Mouse (Mus musculus): ENCODE data around the gene Plekha6.

DNA sequence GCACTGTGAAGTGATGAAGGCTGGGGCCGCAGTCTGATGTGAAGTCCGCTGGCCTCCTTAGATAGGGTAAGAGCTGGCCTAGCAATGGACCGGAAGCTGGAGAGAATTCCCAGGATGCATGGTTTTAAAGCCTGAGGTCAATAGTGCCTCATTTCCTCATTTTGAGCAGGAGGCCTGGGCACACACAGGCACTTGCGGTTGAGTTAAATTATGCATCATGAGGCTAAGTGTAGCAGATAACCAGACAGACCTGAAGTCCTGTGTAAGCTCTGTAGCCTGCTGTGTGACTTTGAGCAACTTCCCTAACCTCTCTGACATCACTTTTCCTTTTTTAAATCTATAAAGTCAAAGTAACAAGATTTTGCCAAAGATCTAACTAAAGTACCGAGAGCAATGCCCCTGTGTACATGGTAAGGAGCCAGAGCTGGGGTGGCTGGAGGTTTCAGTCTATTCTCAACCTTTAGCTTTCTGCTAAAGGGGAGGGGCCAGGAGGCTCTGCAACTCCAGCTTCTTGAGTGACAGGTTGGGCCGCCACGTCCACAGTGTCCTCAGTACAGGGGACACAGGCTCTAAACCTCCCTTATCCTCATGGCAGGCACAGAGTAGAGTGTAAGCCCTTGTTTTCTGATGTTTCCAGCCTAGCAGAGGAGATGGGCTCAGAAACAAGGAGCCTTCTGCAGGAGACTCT is 50.8 kb downstream of the Plekha6 start:
- no peak for TF ChIP-seq CHD2 (IDR thresholded peaks at IDR 0.05; ENCODE audit: low read depth, low read length)
- no peak for TF ChIP-seq ZC3H11A (IDR thresholded peaks at IDR 0.05; ENCODE audit: borderline replicate concordance, low read depth, low read length)
- no peak for TF ChIP-seq MAFK (IDR thresholded peaks at IDR 0.05; ENCODE audit: insufficient read depth, low read depth, low read length)
- TF ChIP-seq ZNF384 (IDR thresholded peaks at IDR 0.05; ENCODE audit: low read depth, low read length), result no peak

Data from ES-E14 (cell line).